Mouse (Mus musculus) left cerebral cortex, postnatal 10 days (tissue): ENCODE results near the gene Btg2. TPM values are rescaled to one million over a fixed set of nuclear protein-coding genes. Genes with fewer than 3 reads are reported as not detected.

ENCODE experiments used
- DNase-seq, 2 experiments: peaks; one replicate each; pipeline ENCODE4 v3.0.0; 2021 to 2022; ENCODE audit warnings: low spot score in 2 of 2, mixed read lengths in 1 of 2; ENCODE audit errors: extremely low spot score in 1 of 2
- intact Hi-C: fragments of 180-260 bp; cut with DNase I; formaldehyde crosslinking; loops from one replicate; pipeline ENCODE4 v1.15.1; 2025
- total RNA-seq, 2 experiments: library from RNA; stranded (reverse); gene quantifications; 2 replicates each; pipeline ENCODE4 v1.2.3; 2021

Btg2 gene
- total RNA-seq, 2 experiments from 2014 or later = 10.0 to 11.5 TPM

DNA sequence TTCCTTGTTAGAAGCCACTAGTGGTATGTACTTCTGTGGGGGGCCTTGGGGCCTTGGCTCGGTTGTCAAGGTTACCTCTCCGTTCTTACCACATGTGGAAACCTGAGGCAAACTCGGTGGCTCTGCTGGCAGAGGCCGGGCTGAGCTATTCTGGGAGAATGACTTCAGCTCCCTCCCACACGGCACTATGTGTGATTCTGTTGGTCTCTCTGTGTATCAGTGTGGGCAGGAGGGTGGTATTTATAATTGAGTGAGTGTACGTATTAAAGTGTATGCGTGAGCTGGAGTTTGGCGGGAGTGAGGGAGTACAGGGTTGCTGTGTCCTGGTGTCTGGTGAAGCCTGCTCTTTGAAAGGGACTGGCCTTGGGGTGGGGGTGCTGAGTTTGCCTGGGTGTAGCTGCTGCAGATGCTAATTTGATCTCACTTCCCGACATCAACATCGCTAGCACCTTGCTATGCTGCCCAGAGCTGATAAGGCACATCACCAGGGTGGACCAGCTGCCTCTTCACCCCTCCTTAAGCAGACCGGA is 4.1 kb upstream of the Btg2 start:
- peak; percentile 73 to 74 for DNase-seq
- intact Hi-C loops = no loop called here

DNA sequence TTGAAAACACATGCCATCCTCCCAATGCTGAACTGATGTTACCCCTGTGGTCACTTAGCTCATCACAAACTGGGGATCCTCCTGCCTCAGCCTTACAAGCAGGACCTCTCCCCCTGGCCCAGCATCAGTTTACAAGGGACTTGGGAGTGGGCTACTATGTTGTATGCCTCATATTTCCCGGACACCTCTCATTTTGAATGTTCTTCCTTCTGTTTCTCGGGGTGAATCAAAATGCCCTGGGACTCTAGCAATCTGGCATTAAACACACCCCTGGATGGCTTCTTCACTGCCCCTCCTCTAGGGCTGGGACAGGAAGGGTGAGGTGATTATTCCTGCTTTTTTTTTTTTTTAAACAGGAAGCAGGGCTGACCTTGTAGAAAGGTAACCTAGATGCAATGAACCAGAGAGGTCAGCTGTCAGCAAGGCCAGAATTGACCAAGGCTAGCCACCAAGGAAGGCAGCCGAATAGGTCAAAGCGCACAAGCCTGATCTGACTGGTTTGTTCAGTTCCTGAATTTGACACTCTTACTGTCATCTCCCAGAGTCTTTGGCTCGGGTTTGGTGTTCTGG is 2.0 kb upstream of the Btg2 start:
- intact Hi-C loops = no loop called here
- no peak for DNase-seq

- intact Hi-C loops = no loop called here
- no peak for DNase-seq
Measured at GRCm38 (mm10) chr1:134080406-134080805, 1.5 kb upstream of the Btg2 start.

- intact Hi-C loops = no loop called here
- peak in 1 of 2 experiments; percentile 86 for DNase-seq
Measured at GRCm38 (mm10) chr1:134079477-134080163, 700 bp upstream of the Btg2 start.

- no peak for DNase-seq
- intact Hi-C loops = no loop called here
Measured at GRCm38 (mm10) chr1:134078061-134078795, 692 bp downstream of the Btg2 start.

GRCm38 (mm10) chr1:134077389-134078060 is 1.4 kb downstream of the Btg2 start:
- DNase-seq = no peak
- intact Hi-C loops = no loop called here

- intact Hi-C loops = no loop called here
Measured at GRCm38 (mm10) chr1:134076789-134077188, 2.1 kb downstream of the Btg2 start.

DNA sequence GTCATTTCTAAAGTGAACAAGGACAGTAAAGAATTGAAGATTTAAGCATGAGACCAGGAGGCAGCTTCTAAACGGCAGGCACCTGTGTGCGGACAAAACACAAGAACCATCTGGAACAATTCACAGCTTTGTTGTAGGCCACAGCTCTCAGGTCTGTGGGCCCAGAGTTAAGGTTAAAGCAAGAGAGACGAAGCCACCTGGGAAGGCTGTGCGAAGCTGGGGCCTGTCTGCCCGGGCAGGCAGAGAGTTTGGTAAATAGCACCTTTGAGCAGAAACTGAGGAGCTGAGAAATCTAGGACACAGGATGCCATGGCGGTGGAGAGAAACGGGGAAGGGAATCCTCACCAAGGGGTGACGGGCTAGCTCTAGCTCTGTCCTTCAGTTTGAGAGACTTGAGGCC is 3.4 kb downstream of the Btg2 start:
- no peak for DNase-seq

More at GRCm38 (mm10) chr1:134076789-134077188, 2.1 kb downstream of the Btg2 start:
- DNase-seq = no peak

GRCm38 (mm10) chr1:134074606-134075005 is 4.3 kb downstream of the Btg2 start:
- intact Hi-C loops = no loop called here
- DNase-seq = no peak

More for the DNA sequence above, 3.4 kb downstream of the Btg2 start:
- intact Hi-C loops = no loop called here

- intact Hi-C loops = no loop called here
- DNase-seq = no peak
Measured at GRCm38 (mm10) chr1:134074184-134074583, 4.7 kb downstream of the Btg2 start.

- intact Hi-C loops = no loop called here
- no peak for DNase-seq
Measured at GRCm38 (mm10) chr1:134073658-134074057, 5.3 kb downstream of the Btg2 start.

GRCm38 (mm10) chr1:134073061-134073564 is 5.8 kb downstream of the Btg2 start:
- no peak for DNase-seq
- intact Hi-C loops = no loop called here

DNA sequence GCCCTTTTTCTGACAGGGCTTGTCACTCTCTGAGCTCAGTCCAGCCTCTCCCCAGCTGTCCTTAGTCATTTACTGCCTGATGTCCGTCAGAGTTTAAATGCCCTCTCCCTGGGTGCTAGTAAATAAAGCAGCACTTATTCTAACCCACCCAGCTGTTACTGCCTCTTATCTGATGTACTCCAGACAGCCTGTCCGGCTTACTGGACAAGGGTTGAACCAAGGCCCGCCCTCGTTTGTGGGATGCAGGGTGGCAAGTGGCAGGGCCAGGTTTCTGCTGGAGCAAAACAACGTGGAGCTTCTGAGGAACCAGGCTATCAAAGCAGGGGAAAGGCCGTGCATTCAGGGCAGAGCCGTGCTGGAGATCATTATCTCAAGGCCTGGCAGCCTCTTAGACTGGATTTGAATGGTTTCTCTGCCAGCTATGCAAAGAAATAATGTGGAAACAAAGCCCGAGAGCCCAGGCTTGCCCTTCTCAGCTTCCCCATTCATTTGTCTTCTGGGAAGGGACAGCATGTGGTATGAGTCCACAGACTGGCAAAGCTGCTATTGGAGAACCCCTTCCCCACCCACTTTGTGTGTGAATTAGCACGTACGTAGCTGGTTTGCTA is 7.4 kb downstream of the Btg2 start:
- intact Hi-C loops = no loop called here

GRCm38 (mm10) chr1:134070099-134070669 is 8.7 kb downstream of the Btg2 start:
- no peak for DNase-seq
- intact Hi-C loops = no loop called here

More for the DNA sequence above, 7.4 kb downstream of the Btg2 start:
- DNase-seq = no peak

DNA sequence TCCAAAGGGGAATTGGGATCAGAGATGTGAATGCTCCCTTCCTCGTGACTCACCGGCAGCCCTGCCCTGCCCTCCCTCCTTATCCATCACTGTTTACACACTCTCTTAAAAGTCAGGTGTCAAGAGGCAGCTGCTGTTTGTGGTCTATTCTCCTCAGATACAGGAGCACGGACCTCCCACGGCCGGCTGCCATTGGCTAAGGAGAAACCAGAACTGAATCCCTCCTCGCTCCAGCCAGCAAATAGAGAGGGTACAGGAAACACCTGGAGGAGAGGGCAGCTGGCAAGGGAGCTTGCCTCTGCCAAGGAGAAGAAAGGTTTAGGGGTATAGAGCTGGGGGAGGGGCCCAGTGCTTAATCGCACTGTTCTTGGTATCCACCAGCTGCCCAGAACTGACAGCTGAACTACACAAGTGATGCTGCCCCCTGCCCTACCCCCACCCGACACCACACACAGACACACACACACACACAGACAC is 11.7 kb downstream of the Btg2 start:
- intact Hi-C loops = no loop called here
- peak in 1 of 2 experiments; percentile 67 for DNase-seq

DNA sequence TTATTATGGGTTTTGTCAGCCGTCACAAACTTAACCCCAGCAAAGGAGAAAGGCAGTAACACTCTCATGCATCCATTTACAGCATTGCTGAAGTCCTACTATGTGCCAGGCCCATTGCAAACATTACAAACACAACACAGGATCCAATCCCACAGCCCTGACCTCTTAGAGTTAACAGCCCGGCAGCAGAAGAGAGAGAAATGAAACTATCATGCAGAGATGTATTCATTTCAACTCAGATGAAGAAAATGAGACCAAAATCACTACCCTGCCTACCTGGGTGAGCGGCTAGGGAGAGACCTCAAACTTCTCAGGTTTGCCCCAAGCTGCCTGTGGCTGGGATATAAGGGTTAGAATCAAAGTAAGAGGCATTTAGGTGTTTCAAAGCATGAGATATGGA is 12.4 kb downstream of the Btg2 start:
- DNase-seq = no peak
- intact Hi-C loops = no loop called here

DNA sequence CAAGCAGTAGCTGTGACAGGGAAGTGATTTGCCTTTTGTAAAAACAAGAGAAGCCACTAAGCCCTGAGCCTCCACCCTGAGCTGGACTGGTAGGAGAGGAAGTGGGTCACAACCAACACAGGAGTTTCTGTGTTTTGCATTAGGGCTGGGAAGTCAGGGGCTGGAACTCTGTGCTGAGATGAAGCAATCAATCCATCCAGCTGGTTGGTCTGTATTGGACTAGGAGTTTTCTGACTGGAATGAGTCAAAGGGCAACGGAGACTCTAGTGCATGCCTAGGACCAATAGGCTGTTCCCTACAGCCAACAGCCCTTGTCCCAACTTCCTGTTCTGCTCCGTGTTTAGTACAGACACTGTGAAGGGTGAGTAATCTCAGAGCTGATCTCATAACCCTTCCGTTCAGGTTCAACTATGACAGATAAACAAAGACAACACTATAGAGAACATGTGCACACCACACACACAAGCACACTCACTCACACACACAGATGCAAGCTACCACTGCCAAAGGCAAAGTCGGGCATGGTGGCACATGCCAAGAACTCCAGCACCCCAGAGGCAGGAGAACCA is 13.6 kb downstream of the Btg2 start:
- intact Hi-C loops = no loop called here
- DNase-seq = no peak
